In genomic region chr6:28687776-28688175, GRCm38 (mm10) we compare ENCODE assay signal across 16 mouse cellular contexts.
A peak's percentile ranks its signal among the peaks of the same experiment; 100 is the strongest.
DNase-seq lines count a peak whose midpoint lies in the region.
"Had no signal": no experiment of that assay in that cellular context is flagged by ENCODE, and none has a peak within 500 bp of the region (broad histone marks: within the 10 kb centered on the region; RNA-seq: fewer than 3 reads in every experiment).

No protein-coding gene starts in this region.

- DNase-seq in layer of hippocampus, adult 11-12 months (ENCODE audit: low spot score) = peak; percentile 16
- no peak for DNase-seq in layer of hippocampus, adult 8-10 months (ENCODE audit: low spot score in 2 of 2)
- peak; percentile 40 for DNase-seq in layer of hippocampus, adult 9-10 months (ENCODE audit: low spot score)
- no peak for DNase-seq in layer of hippocampus, postnatal 14 days (ENCODE audit: low spot score in 2 of 2)
- DNase-seq in 416B (ENCODE audit: low read depth) = peak; percentile 36
- DNase-seq: adrenal gland, adult 2 months; adrenal gland, postnatal 10 days; adrenal gland, postnatal 25 days; cerebellum, adult 11 months; cerebellum, adult 18-20 months; cerebellum, adult 8-10 months; cerebellum, adult 9-11 months; cerebellum, postnatal 14 days; cerebellum, postnatal 36 days; embryo, embryonic 11 days; forebrain, postnatal 0 days had no signal

Comparison
In these comparisons a context has a peak if more than half of its experiments do, and no peak if none do; other contexts are left out.
1. DNase-seq: peak in layer of hippocampus, adult 11-12 months (single experiment), layer of hippocampus, adult 9-10 months (single experiment) and 416B (single experiment); none in layer of hippocampus, adult 8-10 months (0 of 2) and layer of hippocampus, postnatal 14 days (0 of 2).